Mouse (Mus musculus): ENCODE measurements around the gene Plcd1.

- no peak for TF ChIP-seq CTCF (IDR thresholded peaks at IDR 0.05; ENCODE audit: control insufficient read depth, insufficient read depth, insufficient read length)
- no peak for TF ChIP-seq MAX (IDR thresholded peaks at IDR 0.05)
- no peak for TF ChIP-seq USF1 (IDR thresholded peaks at IDR 0.05; ENCODE audit: low read depth)
- TF ChIP-seq FOSL1 (IDR thresholded peaks at IDR 0.05; ENCODE audit: insufficient read depth, low read length, poor library complexity, severe bottlenecking) = no peak
These were observed 57.5 kb downstream of the Plcd1 start for GRCm38 (mm10) chr9:119035836-119036235.

Data from C2C12 (cell line).